Mouse (Mus musculus): Measurements from ENCODE around the gene Mmrn2. TPM values are rescaled to one million over a fixed set of nuclear protein-coding genes. Genes with fewer than 3 reads are reported as not detected.
"Not testable (repeated sequence)": the region's sequence is repeated elsewhere in the genome, so short reads cannot be mapped to it uniquely, and the experiment has no call there.

Mmrn2 gene
- polyA plus RNA-seq, 1 experiment from 2014 or later, result 8.7 TPM

DNA sequence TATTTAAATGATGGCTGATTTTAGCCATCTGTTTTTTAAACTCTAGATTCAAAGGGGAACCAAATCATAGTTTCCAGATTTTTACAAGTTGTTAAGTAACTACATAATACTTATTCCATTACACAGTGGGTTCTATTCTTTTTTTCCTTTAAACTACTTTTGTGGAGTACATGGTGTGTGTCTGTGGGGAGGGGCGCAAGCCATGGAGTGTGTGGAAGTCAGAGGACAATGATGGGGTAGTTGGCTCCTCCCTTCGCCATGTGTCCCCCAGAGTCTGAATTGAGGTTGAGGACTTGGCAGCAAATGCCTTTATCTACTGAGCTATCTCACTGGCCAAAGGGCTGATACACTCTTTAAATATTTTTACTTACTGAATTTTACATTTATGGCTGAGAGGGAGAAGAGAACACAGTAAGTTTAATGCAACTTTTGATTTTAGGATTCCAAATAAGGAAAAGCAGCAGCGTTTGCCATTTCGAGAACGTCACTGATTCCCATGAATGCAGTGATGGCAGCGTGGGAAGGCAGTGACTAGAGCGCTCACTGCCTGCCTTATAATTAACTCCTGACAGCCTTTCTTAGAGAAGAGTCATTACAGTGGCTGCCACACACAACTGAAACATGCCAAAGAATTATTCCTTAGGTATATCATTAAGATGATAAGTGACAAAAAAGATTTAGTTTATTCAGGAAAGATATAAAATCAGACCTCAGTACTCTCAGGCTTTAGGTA lies 37.1 kb downstream of the Mmrn2 start:
- no peak overlapping the region for H3K9ac ChIP-seq
- no peaks in the 10 kb centered on the region for H3K9me3 ChIP-seq
- no peak overlapping the region for H3K27ac ChIP-seq
- no peak overlapping the region for H3K4me3 ChIP-seq
- no peaks in the 10 kb centered on the region for H3K4me1 ChIP-seq
- H3K27me3 ChIP-seq, result no peaks in the 10 kb centered on the region
- H3K36me3 ChIP-seq, result peaks cover 55% of the 10 kb centered on the region
- ATAC-seq (ENCODE audit: insufficient number of reproducible peaks, insufficient read depth, low FRiP score, low TSS enrichment), result no peak
- H3K4me2 ChIP-seq (replicated peaks), result no peak overlapping the region
- WGBS, result 90% methylated on average over 7 of the region's 7 CpGs

DNA sequence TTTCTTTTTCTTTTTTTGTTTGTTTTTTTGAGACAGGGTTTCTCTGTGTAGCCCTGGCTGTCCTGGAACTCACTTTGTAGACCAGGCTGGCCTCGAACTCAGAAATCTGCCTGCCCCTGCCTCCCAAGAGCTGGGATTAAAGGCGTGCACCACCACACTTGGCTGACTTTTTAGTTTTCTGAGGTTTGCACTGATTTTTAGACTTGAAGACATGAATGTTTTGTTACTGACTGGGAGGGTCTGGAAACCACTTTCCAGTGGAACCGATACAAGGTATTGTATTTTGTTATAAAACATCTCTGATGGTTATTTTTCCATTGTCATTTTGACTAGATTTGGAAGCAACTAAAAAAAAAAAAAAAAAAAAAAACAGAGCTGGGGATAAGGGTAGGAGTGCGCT lies 41.7 kb downstream of the Mmrn2 start:
- not testable (repeated sequence) for ATAC-seq (ENCODE audit: insufficient number of reproducible peaks, insufficient read depth, low FRiP score, low TSS enrichment); H3K27ac ChIP-seq; H3K27me3 ChIP-seq; H3K9ac ChIP-seq; H3K4me1 ChIP-seq; H3K9me3 ChIP-seq; H3K4me2 ChIP-seq (replicated peaks); H3K4me3 ChIP-seq
- 95% methylated on average over 4 of the region's 4 CpGs for WGBS
- peaks cover 52% of the 10 kb centered on the region for H3K36me3 ChIP-seq

DNA sequence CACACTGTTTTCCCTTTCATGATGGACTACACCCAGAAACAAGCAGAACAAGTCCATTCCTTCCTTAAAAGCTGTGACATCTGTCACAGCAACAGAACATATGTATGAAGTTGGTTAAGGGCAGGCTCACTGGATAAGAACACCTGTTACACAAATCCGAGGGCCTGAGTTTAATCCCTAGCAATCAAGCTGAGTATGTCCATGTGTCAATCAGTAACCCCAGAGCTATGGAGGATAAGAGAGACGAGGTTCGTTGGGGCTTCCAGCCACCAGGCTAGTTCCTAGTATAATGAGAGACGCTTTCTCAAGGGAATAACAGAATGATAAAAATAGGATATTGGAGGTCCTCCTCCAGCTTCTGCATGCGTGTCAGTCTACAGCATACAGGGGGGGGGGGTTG lies 42.2 kb downstream of the Mmrn2 start:
- no peak overlapping the region for H3K27ac ChIP-seq
- WGBS, result 81% methylated on average over 5 of the region's 5 CpGs
- no peak overlapping the region for H3K9ac ChIP-seq
- H3K4me1 ChIP-seq, result no peaks in the 10 kb centered on the region
- H3K9me3 ChIP-seq, result no peaks in the 10 kb centered on the region
- H3K4me3 ChIP-seq, result no peak overlapping the region
- H3K36me3 ChIP-seq, result peaks cover 55% of the 10 kb centered on the region
- H3K4me2 ChIP-seq (replicated peaks), result no peak overlapping the region
- ATAC-seq (ENCODE audit: insufficient number of reproducible peaks, insufficient read depth, low FRiP score, low TSS enrichment), result no peak
- no peaks in the 10 kb centered on the region for H3K27me3 ChIP-seq

GRCm38 (mm10) chr14:34421078-34421477 lies 45.8 kb downstream of the Mmrn2 start:
- Histone ChIP-seq H3K9ac (no peak overlapping the region), H3K9me3 (no peaks in the 10 kb centered on the region), H3K36me3 (peaks cover 62% of the 10 kb centered on the region), H3K4me2 (replicated peaks) (no peak overlapping the region), H3K4me1 (no peaks in the 10 kb centered on the region), H3K27me3 (no peaks in the 10 kb centered on the region), H3K4me3 (no peak overlapping the region), H3K27ac (no peak overlapping the region)
- 88% methylated on average over 1 of the region's 1 CpGs for whole genome bisulfite sequencing
- ATAC-seq (ENCODE audit: insufficient number of reproducible peaks, insufficient read depth, low FRiP score, low TSS enrichment), result no peak

DNA sequence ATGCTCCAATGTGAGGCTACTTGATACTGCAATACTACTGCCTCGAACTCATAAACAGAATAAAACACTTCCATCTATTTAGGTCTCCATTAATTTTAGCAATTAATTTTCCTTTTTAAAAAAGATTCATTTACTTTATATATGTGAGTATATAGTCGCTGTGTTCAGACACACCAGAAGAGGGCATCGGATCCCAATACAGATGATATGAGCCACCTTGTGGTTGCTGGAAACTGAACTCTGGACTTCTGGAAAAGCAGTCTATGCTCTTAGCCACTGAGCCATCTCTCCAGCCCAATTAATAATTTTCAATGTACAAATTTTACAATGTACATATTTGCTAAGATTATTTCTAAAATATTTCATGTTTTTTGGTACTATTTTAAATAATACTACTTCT lies 53.0 kb downstream of the Mmrn2 start:
- H3K27ac ChIP-seq, result no peak overlapping the region
- H3K9me3 ChIP-seq, result no peaks in the 10 kb centered on the region
- WGBS, result 94% methylated on average over 3 of the region's 3 CpGs
- H3K4me1 ChIP-seq, result no peaks in the 10 kb centered on the region
- H3K4me3 ChIP-seq, result no peak overlapping the region
- no peak for ATAC-seq (ENCODE audit: insufficient number of reproducible peaks, insufficient read depth, low FRiP score, low TSS enrichment)
- no peak overlapping the region for H3K9ac ChIP-seq
- no peak overlapping the region for H3K4me2 ChIP-seq (replicated peaks)
- H3K27me3 ChIP-seq, result no peaks in the 10 kb centered on the region
- H3K36me3 ChIP-seq, result peaks cover 54% of the 10 kb centered on the region

DNA sequence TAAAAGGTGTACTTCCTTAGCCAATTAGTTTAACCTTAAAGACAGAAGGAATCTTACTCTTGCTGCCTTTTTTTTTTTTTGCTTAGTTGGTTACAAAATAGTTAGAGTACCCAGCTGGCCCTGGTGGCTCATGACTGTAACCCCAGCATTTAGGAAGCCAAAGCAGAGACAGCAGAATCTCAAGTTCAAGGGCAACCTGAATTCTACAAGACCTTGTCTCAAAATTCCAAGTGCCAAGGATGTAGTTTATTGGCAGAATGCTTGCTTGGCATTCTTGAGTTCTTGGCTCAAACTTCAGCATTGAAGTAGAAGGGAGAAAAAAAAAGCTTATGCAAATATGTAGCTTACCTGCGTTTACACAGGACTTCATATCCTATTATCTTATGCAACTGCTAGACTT lies 53.8 kb downstream of the Mmrn2 start:
- 100% methylated on average over 1 of the region's 1 CpGs for WGBS
- peaks cover 46% of the 10 kb centered on the region for H3K36me3 ChIP-seq

DNA sequence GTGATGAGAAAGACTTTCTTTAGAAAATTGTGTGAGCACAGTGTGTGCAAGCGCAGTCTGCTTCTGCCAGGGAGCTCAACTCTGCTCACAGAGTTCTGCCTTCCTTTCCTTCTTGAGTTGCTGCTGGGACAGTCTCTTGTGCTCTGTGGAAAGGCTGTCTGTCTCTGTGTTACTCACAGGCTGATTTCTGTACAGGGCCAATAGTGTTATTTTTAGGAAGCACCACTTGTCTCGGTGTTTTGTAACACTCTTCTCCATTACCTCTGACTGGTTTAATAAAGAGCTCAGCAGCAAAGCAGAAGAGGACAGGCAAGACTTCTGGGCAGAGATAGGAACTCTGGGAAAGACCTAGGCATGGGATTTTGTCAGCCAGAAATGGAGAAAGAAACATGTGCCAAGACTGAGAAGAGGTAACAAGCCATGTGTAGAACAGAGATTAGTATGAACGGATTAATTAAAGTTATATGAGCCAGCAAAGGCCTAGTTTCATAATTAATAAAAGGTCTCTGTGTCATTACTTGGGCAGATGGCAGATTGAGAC lies 65.3 kb downstream of the Mmrn2 start:
- H3K36me3 ChIP-seq, result peaks cover 50% of the 10 kb centered on the region
- no peak for ATAC-seq (ENCODE audit: insufficient number of reproducible peaks, insufficient read depth, low FRiP score, low TSS enrichment)

More for the DNA sequence above, 53.8 kb downstream of the Mmrn2 start:
- H3K27ac ChIP-seq, result no peak overlapping the region
- no peak for ATAC-seq (ENCODE audit: insufficient number of reproducible peaks, insufficient read depth, low FRiP score, low TSS enrichment)
- no peaks in the 10 kb centered on the region for H3K9me3 ChIP-seq
- H3K4me2 ChIP-seq (replicated peaks), result no peak overlapping the region
- H3K4me1 ChIP-seq, result no peaks in the 10 kb centered on the region
- no peak overlapping the region for H3K4me3 ChIP-seq
- H3K9ac ChIP-seq, result no peak overlapping the region
- H3K27me3 ChIP-seq, result no peaks in the 10 kb centered on the region

DNA sequence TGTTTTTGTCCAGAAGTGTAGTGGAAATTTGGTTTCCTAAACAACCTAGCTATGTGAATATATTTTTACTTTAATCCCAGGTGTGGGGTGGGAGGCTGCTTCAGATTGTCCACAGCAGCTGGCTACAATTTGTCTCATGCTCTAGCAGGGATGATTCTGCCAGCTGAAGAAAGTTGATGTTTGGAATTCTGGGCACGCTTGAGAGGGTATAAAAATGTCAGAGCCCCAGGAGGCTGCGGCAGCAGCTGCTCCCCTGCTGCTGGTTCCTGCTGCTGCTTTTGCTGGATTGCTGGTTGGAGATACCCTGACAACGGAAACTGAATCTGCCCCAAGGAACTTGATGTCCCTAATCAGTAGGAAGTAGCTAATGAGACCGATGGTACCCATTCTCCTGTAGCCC lies 67.3 kb downstream of the Mmrn2 start:
- no peak for ATAC-seq (ENCODE audit: insufficient number of reproducible peaks, insufficient read depth, low FRiP score, low TSS enrichment)
- Histone ChIP-seq H3K4me1 (no peaks in the 10 kb centered on the region), H3K36me3 (peaks cover 45% of the 10 kb centered on the region), H3K4me2 (replicated peaks) (no peak overlapping the region), H3K27ac (no peak overlapping the region), H3K4me3 (no peak overlapping the region), H3K9me3 (no peaks in the 10 kb centered on the region), H3K9ac (no peak overlapping the region), H3K27me3 (no peaks in the 10 kb centered on the region)
- 74% methylated on average over 4 of the region's 4 CpGs for WGBS

More for the DNA sequence above, 65.3 kb downstream of the Mmrn2 start:
- H3K9me3 ChIP-seq, result no peaks in the 10 kb centered on the region
- H3K4me1 ChIP-seq, result no peaks in the 10 kb centered on the region
- H3K27me3 ChIP-seq, result no peaks in the 10 kb centered on the region
- no peak overlapping the region for H3K9ac ChIP-seq
- H3K4me2 ChIP-seq (replicated peaks), result no peak overlapping the region
- H3K4me3 ChIP-seq, result no peak overlapping the region
- no peak overlapping the region for H3K27ac ChIP-seq
- WGBS, result 94% methylated on average over 3 of the region's 3 CpGs

- 89% methylated on average over 5 of the region's 5 CpGs for WGBS
- no peak for ATAC-seq (ENCODE audit: insufficient number of reproducible peaks, insufficient read depth, low FRiP score, low TSS enrichment)
- no peaks in the 10 kb centered on the region for H3K9me3 ChIP-seq
- peaks cover 3% of the 10 kb centered on the region; the same call in 1 of the 2 replicates for H3K4me1 ChIP-seq
- H3K27ac ChIP-seq, result no peak overlapping the region
- no peaks in the 10 kb centered on the region for H3K27me3 ChIP-seq
- H3K4me3 ChIP-seq, result no peak overlapping the region
- H3K4me2 ChIP-seq (replicated peaks), result no peak overlapping the region
- H3K9ac ChIP-seq, result no peak overlapping the region
- H3K36me3 ChIP-seq, result peaks cover 40% of the 10 kb centered on the region
Observed at GRCm38 (mm10) chr14:34444368-34444767, 69.1 kb downstream of the Mmrn2 start.

GRCm38 (mm10) chr14:34444924-34445323 lies 69.7 kb downstream of the Mmrn2 start:
- no peak for ATAC-seq (ENCODE audit: insufficient number of reproducible peaks, insufficient read depth, low FRiP score, low TSS enrichment)
- Histone ChIP-seq H3K27me3 (no peaks in the 10 kb centered on the region), H3K4me2 (replicated peaks) (no peak overlapping the region), H3K9me3 (no peaks in the 10 kb centered on the region), H3K36me3 (peaks cover 34% of the 10 kb centered on the region), H3K27ac (no peak overlapping the region), H3K4me1 (peaks cover 8% of the 10 kb centered on the region; the same call in 1 of the 2 replicates), H3K9ac (no peak overlapping the region), H3K4me3 (no peak overlapping the region)

DNA sequence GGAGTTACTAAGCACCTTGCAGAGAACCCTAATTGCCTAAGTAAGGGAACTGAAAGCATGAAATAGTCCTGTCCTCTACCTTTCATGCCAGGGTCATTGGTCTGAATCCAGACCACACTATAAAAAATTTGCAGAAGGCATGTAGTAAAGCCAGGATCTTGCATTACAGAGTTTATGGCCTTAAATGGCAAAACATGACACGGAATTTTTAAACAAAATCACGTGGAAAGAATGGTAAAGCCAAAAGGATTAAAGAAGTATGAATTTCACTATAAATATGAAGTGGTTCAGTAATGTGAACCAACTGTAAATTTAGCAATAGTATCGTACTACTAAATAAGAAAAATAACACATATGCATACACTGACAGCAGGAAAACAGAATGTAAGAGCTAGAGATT lies 70.1 kb downstream of the Mmrn2 start:
- 82% methylated on average over 3 of the region's 3 CpGs for WGBS
- Histone ChIP-seq H3K9me3 (no peaks in the 10 kb centered on the region), H3K4me2 (replicated peaks) (no peak overlapping the region), H3K27ac (no peak overlapping the region), H3K36me3 (peaks cover 31% of the 10 kb centered on the region), H3K9ac (no peak overlapping the region), H3K4me1 (peaks cover 12% of the 10 kb centered on the region; the same call in 1 of the 2 replicates), H3K27me3 (no peaks in the 10 kb centered on the region), H3K4me3 (no peak overlapping the region)
- ATAC-seq (ENCODE audit: insufficient number of reproducible peaks, insufficient read depth, low FRiP score, low TSS enrichment), result no peak

DNA sequence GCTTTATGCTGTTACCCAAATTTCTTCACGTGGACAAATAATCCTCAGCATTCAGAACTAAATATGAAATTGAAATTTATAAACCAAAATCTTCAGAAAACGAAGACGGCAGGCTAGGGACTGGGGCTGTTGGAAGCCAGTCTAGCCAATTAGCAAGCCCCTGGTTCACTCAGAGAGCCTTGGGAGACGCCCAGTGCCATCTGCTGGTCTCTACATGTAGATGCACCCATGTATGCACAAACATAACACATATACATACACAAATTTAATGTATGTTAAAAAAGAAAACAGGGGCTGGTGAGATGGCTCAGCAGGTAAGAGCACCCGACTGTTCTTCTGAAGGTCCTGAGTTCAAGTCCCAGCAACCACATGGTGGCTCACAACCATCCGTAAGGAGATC lies 71.4 kb downstream of the Mmrn2 start:
- H3K9me3 ChIP-seq, result no peaks in the 10 kb centered on the region
- no peak for ATAC-seq (ENCODE audit: insufficient number of reproducible peaks, insufficient read depth, low FRiP score, low TSS enrichment)
- peaks cover 13% of the 10 kb centered on the region; the same call in 1 of the 2 replicates for H3K4me1 ChIP-seq
- H3K27me3 ChIP-seq, result no peaks in the 10 kb centered on the region
- H3K27ac ChIP-seq, result no peak overlapping the region
- WGBS, result 95% methylated on average over 6 of the region's 6 CpGs
- no peak overlapping the region for H3K4me3 ChIP-seq
- peaks cover 26% of the 10 kb centered on the region for H3K36me3 ChIP-seq
- no peak overlapping the region for H3K4me2 ChIP-seq (replicated peaks)
- H3K9ac ChIP-seq, result no peak overlapping the region

Measured in embryonic facial prominence, embryonic 12.5 days (tissue).